Mouse (Mus musculus) hindbrain, embryonic 16.5 days (tissue): ENCODE results near the gene Gfi1. TPM values are rescaled to one million over a fixed set of nuclear protein-coding genes. Genes with fewer than 3 reads are reported as not detected.

Experiments
- ATAC-seq: fragments of 200-750 bp; cut with Nextera tagmentation; 2 replicates; pipeline ENCODE4 v1.8.0; 2017; ENCODE audit warnings: moderate TSS enrichment, moderate library complexity
- H3K27ac ChIP-seq: fragments of 300-500 bp; sonication (generic); 2 replicates; pipeline ENCODE4 v1.5.1; 2014; ENCODE audit warnings: low read depth, mild to moderate bottlenecking, control low read depth, low read length, moderate library complexity
- H3K27me3 ChIP-seq: fragments of 300-500 bp; sonication (generic); replicated peaks from 2 replicates; pipeline ENCODE4 v1.6.1; 2014; ENCODE audit warnings: low read length; ENCODE audit not compliant: control insufficient read depth, insufficient read depth
- H3K36me3 ChIP-seq: fragments of 300-500 bp; sonication (generic); 2 replicates; pipeline ENCODE4 v1.6.1; 2014; ENCODE audit warnings: mild to moderate bottlenecking, low read length, moderate library complexity, mixed read lengths; ENCODE audit not compliant: control insufficient read depth, insufficient read depth
- H3K4me1 ChIP-seq: fragments of 300-500 bp; sonication (generic); 2 replicates; pipeline ENCODE4 v1.6.1; 2014; ENCODE audit warnings: low read depth, low read length; ENCODE audit not compliant: control insufficient read depth, insufficient read depth
- H3K4me2 ChIP-seq: fragments of 300-500 bp; sonication (generic); 2 replicates; pipeline ENCODE4 v1.6.1; 2014; ENCODE audit warnings: mild to moderate bottlenecking, low read length, control low read depth, moderate library complexity
- H3K4me3 ChIP-seq: fragments of 300-500 bp; sonication (generic); 2 replicates; pipeline ENCODE4 v1.5.1; 2014; ENCODE audit warnings: mild to moderate bottlenecking, low read length, control low read depth, moderate library complexity
- H3K9ac ChIP-seq: fragments of 300-500 bp; sonication (generic); 2 replicates; pipeline ENCODE4 v1.6.1; 2014; ENCODE audit warnings: low read depth, mild to moderate bottlenecking, control low read depth, low read length, moderate library complexity
- H3K9me3 ChIP-seq: fragments of 300-500 bp; sonication (generic); 2 replicates; pipeline ENCODE4 v1.6.1; 2014; ENCODE audit warnings: mild to moderate bottlenecking, low read length, moderate library complexity; ENCODE audit not compliant: control insufficient read depth
- WGBS: fragments of 180-500 bp; shearing (Covaris S2); extraction: QIAGEN DNeasy Blood & Tissue Kit; methylation state at CpG from one replicate; pipeline ENCODE4 v1.1.7; 2014; 5-methylcytosine and 5-hydroxymethylcytosine counted together
- polyA plus RNA-seq: library from polyadenylated mRNA; unstranded; fragments of >200 nt; fragmentation: Nextera tagmentation; extraction: Ambion mirVana; gene quantifications from 2 replicates; pipeline ENCODE4 v1.2.1, GENCODE M21; 2015

The Gfi1 gene
- polyA plus RNA-seq, 1 experiment from 2014 or later, result not detected

GRCm38 (mm10) chr5:107724661-107725434 lies 988 bp downstream of the Gfi1 start:
- H3K27me3 ChIP-seq, result peaks cover 48% of the 10 kb centered on the region
- peak overlapping the region; percentile 28 for H3K4me3 ChIP-seq
- H3K9me3 ChIP-seq, result no peaks in the 10 kb centered on the region
- peak overlapping the region; percentile 49 for H3K4me2 ChIP-seq
- H3K4me1 ChIP-seq, result peaks cover 39% of the 10 kb centered on the region
- H3K27ac ChIP-seq, result no peak overlapping the region
- WGBS, result 1% methylated on average over 50 of the region's 52 CpGs
- 0 out of 2 replicates have a peak, but pooled peaks have one; percentile 5 for ATAC-seq
- H3K9ac ChIP-seq, result no peak overlapping the region
- H3K36me3 ChIP-seq, result no peaks in the 10 kb centered on the region

GRCm38 (mm10) chr5:107723541-107724511 lies 2.0 kb downstream of the Gfi1 start:
- no peak for ATAC-seq
- WGBS, result under 1% methylated on average over 47 of the region's 49 CpGs
- peak overlapping the region; percentile 16 for H3K4me3 ChIP-seq
- no peaks in the 10 kb centered on the region for H3K36me3 ChIP-seq
- no peaks in the 10 kb centered on the region for H3K9me3 ChIP-seq
- no peak overlapping the region for H3K27ac ChIP-seq
- H3K4me2 ChIP-seq, result peak overlapping the region; percentile 36
- H3K27me3 ChIP-seq, result peaks cover 52% of the 10 kb centered on the region
- no peak overlapping the region for H3K9ac ChIP-seq
- H3K4me1 ChIP-seq, result peaks cover 39% of the 10 kb centered on the region

DNA sequence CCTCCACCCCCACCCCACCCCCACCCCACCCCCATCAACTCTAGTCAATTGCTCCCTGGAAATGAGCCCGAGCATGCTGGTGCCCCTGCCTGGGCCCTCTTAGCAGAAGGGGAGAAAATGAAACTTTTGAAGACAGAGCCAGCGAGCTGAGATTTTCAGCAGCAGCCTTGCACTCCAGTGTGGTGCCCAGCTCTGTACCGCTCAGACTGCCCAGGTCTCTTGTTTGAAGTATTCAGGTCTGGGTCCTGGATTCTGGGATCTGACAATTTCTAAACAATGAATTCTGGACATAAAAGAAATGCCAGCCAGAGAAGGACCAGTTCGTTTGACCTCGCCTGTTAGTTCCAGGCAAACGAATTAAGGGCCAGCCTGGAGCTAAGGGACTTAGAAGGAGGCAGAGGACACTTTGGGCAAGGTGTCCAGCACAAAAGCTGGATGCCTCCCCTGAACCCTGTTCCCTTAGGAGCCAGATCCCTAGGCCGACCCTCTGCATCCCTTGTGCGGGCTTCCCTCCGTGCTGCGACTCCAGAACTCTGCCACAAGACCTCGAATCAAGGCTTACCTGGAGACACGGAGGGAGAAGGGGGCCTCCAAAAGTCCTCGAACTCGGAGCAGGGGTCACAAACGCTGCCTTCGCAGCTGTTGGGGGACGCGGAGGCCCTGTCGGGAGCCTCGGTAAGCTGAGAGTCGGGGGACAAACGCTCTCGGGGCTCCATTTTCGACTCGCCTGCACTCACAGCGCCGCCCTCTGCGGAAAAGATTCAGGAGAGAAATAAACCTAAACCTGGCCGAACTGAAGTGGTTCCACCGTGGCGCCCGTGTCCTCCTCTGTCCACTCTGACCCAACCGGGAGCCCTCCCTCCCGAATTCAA lies 2.9 kb downstream of the Gfi1 start:
- no peak overlapping the region for H3K9ac ChIP-seq
- H3K36me3 ChIP-seq, result no peaks in the 10 kb centered on the region
- H3K27me3 ChIP-seq, result peaks cover 51% of the 10 kb centered on the region
- no peak overlapping the region for H3K27ac ChIP-seq
- no peak for ATAC-seq
- peaks cover 39% of the 10 kb centered on the region for H3K4me1 ChIP-seq
- under 1% methylated on average over 34 of the region's 34 CpGs for WGBS
- no peaks in the 10 kb centered on the region for H3K9me3 ChIP-seq
- peak overlapping the region; percentile 16; the same call in 1 of the 2 replicates for H3K4me3 ChIP-seq
- peak overlapping the region; percentile 36 for H3K4me2 ChIP-seq

DNA sequence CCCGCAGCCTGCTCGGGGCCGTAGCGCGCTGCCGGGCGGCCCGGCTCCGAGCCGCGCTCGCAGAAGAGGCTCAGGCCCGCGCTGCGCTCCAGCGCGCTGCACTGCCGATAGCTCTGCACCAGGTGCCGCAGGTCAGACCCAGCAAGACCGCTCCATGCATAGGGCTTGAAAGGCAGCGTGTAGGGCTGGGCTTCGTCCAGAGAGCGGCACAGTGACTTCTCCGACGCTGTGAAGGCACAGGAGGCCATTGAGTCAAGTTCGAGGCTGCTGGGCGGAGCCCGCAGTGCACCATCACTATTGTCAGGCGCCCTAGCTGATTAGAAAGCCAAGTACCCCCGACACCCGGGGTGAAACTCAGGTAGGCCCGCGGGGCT lies 4.2 kb downstream of the Gfi1 start:
- peak overlapping the region; percentile 29; the same call in 1 of the 2 replicates for H3K9ac ChIP-seq

GRCm38 (mm10) chr5:107720991-107721637 lies 4.7 kb downstream of the Gfi1 start:
- ATAC-seq, result peak; percentile 62; the same call in 1 of the 2 replicates
- peak overlapping the region; percentile 66 for H3K4me2 ChIP-seq
- 2% methylated on average over 42 of the region's 58 CpGs for WGBS
- peak overlapping the region; percentile 42 for H3K4me3 ChIP-seq
- H3K27ac ChIP-seq, result no peak overlapping the region
- no peaks in the 10 kb centered on the region for H3K9me3 ChIP-seq
- no peaks in the 10 kb centered on the region for H3K36me3 ChIP-seq
- H3K9ac ChIP-seq, result peak overlapping the region; percentile 29; the same call in 1 of the 2 replicates
- peaks cover 33% of the 10 kb centered on the region for H3K4me1 ChIP-seq
- H3K27me3 ChIP-seq, result peaks cover 62% of the 10 kb centered on the region

More for the DNA sequence above, 4.2 kb downstream of the Gfi1 start:
- Histone ChIP-seq H3K4me3 (peak overlapping the region; percentile 42), H3K4me1 (peaks cover 38% of the 10 kb centered on the region), H3K27ac (no peak overlapping the region), H3K4me2 (peak overlapping the region; percentile 66), H3K9me3 (no peaks in the 10 kb centered on the region), H3K27me3 (peaks cover 59% of the 10 kb centered on the region), H3K36me3 (no peaks in the 10 kb centered on the region)
- ATAC-seq, result 0 out of 2 replicates have a peak, but pooled peaks have one; percentile 41
- under 1% methylated on average over 29 of the region's 33 CpGs for WGBS

GRCm38 (mm10) chr5:107720511-107720910 lies 5.3 kb downstream of the Gfi1 start:
- Histone ChIP-seq H3K9me3 (no peaks in the 10 kb centered on the region), H3K4me1 (peaks cover 27% of the 10 kb centered on the region), H3K36me3 (no peaks in the 10 kb centered on the region), H3K27ac (no peak overlapping the region), H3K4me2 (no peak overlapping the region), H3K9ac (no peak overlapping the region), H3K27me3 (peaks cover 58% of the 10 kb centered on the region), H3K4me3 (no peak overlapping the region)
- ATAC-seq, result no peak
- 5% methylated on average over 5 of the region's 5 CpGs for WGBS

DNA sequence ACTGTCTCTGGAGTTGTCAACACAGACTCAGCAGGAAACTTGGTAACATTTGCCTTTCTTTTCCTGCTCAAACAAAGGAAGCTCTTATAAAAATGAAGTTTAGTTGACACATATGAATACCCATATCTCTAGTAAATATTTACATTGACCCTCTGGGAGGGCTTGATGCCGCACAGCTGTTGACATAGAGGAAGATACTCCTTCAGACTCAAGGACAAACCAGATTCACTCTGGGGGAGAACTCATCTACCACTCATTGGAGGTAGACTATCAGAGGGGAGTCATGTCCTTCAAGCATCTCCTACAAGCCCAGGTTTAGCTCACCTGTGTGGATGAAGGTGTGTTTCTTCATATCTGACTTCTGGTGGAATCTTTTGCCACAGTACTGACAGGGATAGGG lies 6.0 kb downstream of the Gfi1 start:
- no peak overlapping the region for H3K27ac ChIP-seq
- H3K36me3 ChIP-seq, result no peaks in the 10 kb centered on the region
- no peaks in the 10 kb centered on the region for H3K9me3 ChIP-seq
- no peak overlapping the region for H3K4me2 ChIP-seq
- H3K4me1 ChIP-seq, result peaks cover 20% of the 10 kb centered on the region
- H3K9ac ChIP-seq, result no peak overlapping the region
- H3K27me3 ChIP-seq, result peaks cover 53% of the 10 kb centered on the region
- no peak overlapping the region for H3K4me3 ChIP-seq
- no peak for ATAC-seq
- 15% methylated on average over 1 of the region's 1 CpGs for WGBS

DNA sequence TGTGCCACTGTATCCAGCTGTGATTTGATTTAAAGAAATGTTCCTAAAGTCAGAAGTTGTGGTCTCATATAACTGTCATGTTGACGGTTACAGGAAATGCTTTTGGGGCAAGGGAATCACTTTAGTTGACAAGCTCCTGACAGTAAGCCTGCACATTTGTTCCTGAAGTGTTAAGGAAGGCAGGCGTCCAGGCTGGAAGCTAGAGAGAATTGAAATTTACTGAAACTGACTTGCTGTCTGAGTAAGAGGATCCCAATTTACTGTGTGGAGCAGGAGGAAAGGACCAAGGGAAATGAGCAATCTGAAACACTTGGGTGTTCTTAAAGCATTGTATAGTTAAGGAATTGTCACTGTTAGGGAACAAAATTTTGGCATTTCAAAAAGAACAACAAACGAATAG lies 6.6 kb downstream of the Gfi1 start:
- peaks cover 51% of the 10 kb centered on the region for H3K27me3 ChIP-seq
- H3K9ac ChIP-seq, result no peak overlapping the region

More for the DNA sequence above, 6.6 kb downstream of the Gfi1 start:
- Histone ChIP-seq H3K27ac (no peak overlapping the region), H3K9me3 (no peaks in the 10 kb centered on the region), H3K4me3 (no peak overlapping the region), H3K4me1 (peaks cover 17% of the 10 kb centered on the region), H3K36me3 (no peaks in the 10 kb centered on the region), H3K4me2 (no peak overlapping the region)
- WGBS, result 15% methylated on average over 3 of the region's 3 CpGs
- no peak for ATAC-seq
